Mouse (Mus musculus): ENCODE results near the gene Ctss. TPM values are rescaled to one million over a fixed set of nuclear protein-coding genes. Genes with fewer than 3 reads are reported as not detected.

Gene Ctss
- polyA plus RNA-seq, 1 experiment, result 7.3 TPM

- no peak for TF ChIP-seq CTCF (IDR thresholded peaks at IDR 0.05; ENCODE audit: borderline replicate concordance, extremely low read depth, insufficient read depth, insufficient read length)
- no peak for TF ChIP-seq POLR2A (IDR thresholded peaks at IDR 0.05; ENCODE audit: borderline replicate concordance, extremely low read depth, insufficient read depth, insufficient read length, poor library complexity, severe bottlenecking)
- DNase-seq (ENCODE audit: low read depth), result no peak
Measured at GRCm38 (mm10) chr3:95511611-95512180, 14.9 kb upstream of the Ctss start.

- DNase-seq (ENCODE audit: low read depth), result no peak
- no peak for TF ChIP-seq CTCF (IDR thresholded peaks at IDR 0.05; ENCODE audit: borderline replicate concordance, extremely low read depth, insufficient read depth, insufficient read length)
- TF ChIP-seq POLR2A (IDR thresholded peaks at IDR 0.05; ENCODE audit: borderline replicate concordance, extremely low read depth, insufficient read depth, insufficient read length, poor library complexity, severe bottlenecking), result no peak
Measured at GRCm38 (mm10) chr3:95516614-95517041, 10.0 kb upstream of the Ctss start.

- DNase-seq (ENCODE audit: low read depth), result peak; percentile 90
- no peak for TF ChIP-seq POLR2A (IDR thresholded peaks at IDR 0.05; ENCODE audit: borderline replicate concordance, extremely low read depth, insufficient read depth, insufficient read length, poor library complexity, severe bottlenecking)
- peak; percentile 93 for TF ChIP-seq CTCF (IDR thresholded peaks at IDR 0.05; ENCODE audit: borderline replicate concordance, extremely low read depth, insufficient read depth, insufficient read length)
Measured at GRCm38 (mm10) chr3:95517493-95517898, 9.1 kb upstream of the Ctss start.

- no peak for DNase-seq (ENCODE audit: low read depth)
- TF ChIP-seq POLR2A (IDR thresholded peaks at IDR 0.05; ENCODE audit: borderline replicate concordance, extremely low read depth, insufficient read depth, insufficient read length, poor library complexity, severe bottlenecking) (no peak), CTCF (IDR thresholded peaks at IDR 0.05; ENCODE audit: borderline replicate concordance, extremely low read depth, insufficient read depth, insufficient read length) (no peak)
Measured at GRCm38 (mm10) chr3:95518891-95519290, 7.7 kb upstream of the Ctss start.

- TF ChIP-seq CTCF (IDR thresholded peaks at IDR 0.05; ENCODE audit: borderline replicate concordance, extremely low read depth, insufficient read depth, insufficient read length) (no peak), POLR2A (IDR thresholded peaks at IDR 0.05; ENCODE audit: borderline replicate concordance, extremely low read depth, insufficient read depth, insufficient read length, poor library complexity, severe bottlenecking) (no peak)
- DNase-seq (ENCODE audit: low read depth), result no peak
Measured at GRCm38 (mm10) chr3:95519315-95519714, 7.3 kb upstream of the Ctss start.

GRCm38 (mm10) chr3:95520100-95520499 is 6.5 kb upstream of the Ctss start:
- TF ChIP-seq CTCF (IDR thresholded peaks at IDR 0.05; ENCODE audit: borderline replicate concordance, extremely low read depth, insufficient read depth, insufficient read length), result no peak
- TF ChIP-seq POLR2A (IDR thresholded peaks at IDR 0.05; ENCODE audit: borderline replicate concordance, extremely low read depth, insufficient read depth, insufficient read length, poor library complexity, severe bottlenecking), result no peak
- DNase-seq (ENCODE audit: low read depth), result no peak

GRCm38 (mm10) chr3:95521168-95521567 is 5.4 kb upstream of the Ctss start:
- DNase-seq (ENCODE audit: low read depth), result no peak
- TF ChIP-seq CTCF (IDR thresholded peaks at IDR 0.05; ENCODE audit: borderline replicate concordance, extremely low read depth, insufficient read depth, insufficient read length), result no peak
- no peak for TF ChIP-seq POLR2A (IDR thresholded peaks at IDR 0.05; ENCODE audit: borderline replicate concordance, extremely low read depth, insufficient read depth, insufficient read length, poor library complexity, severe bottlenecking)

GRCm38 (mm10) chr3:95523662-95524061 is 2.9 kb upstream of the Ctss start:
- no peak for DNase-seq (ENCODE audit: low read depth)
- TF ChIP-seq CTCF (IDR thresholded peaks at IDR 0.05; ENCODE audit: borderline replicate concordance, extremely low read depth, insufficient read depth, insufficient read length) (no peak), POLR2A (IDR thresholded peaks at IDR 0.05; ENCODE audit: borderline replicate concordance, extremely low read depth, insufficient read depth, insufficient read length, poor library complexity, severe bottlenecking) (no peak)

GRCm38 (mm10) chr3:95524673-95525072 is 1.9 kb upstream of the Ctss start:
- TF ChIP-seq CTCF (IDR thresholded peaks at IDR 0.05; ENCODE audit: borderline replicate concordance, extremely low read depth, insufficient read depth, insufficient read length) (no peak), POLR2A (IDR thresholded peaks at IDR 0.05; ENCODE audit: borderline replicate concordance, extremely low read depth, insufficient read depth, insufficient read length, poor library complexity, severe bottlenecking) (no peak)
- no peak for DNase-seq (ENCODE audit: low read depth)

- DNase-seq (ENCODE audit: low read depth), result no peak
- TF ChIP-seq CTCF (IDR thresholded peaks at IDR 0.05; ENCODE audit: borderline replicate concordance, extremely low read depth, insufficient read depth, insufficient read length) (no peak), POLR2A (IDR thresholded peaks at IDR 0.05; ENCODE audit: borderline replicate concordance, extremely low read depth, insufficient read depth, insufficient read length, poor library complexity, severe bottlenecking) (no peak)
Measured at GRCm38 (mm10) chr3:95526111-95526510, 475 bp upstream of the Ctss start.

- no peak for TF ChIP-seq POLR2A (IDR thresholded peaks at IDR 0.05; ENCODE audit: borderline replicate concordance, extremely low read depth, insufficient read depth, insufficient read length, poor library complexity, severe bottlenecking)
- no peak for TF ChIP-seq CTCF (IDR thresholded peaks at IDR 0.05; ENCODE audit: borderline replicate concordance, extremely low read depth, insufficient read depth, insufficient read length)
- no peak for DNase-seq (ENCODE audit: low read depth)
Measured at GRCm38 (mm10) chr3:95529814-95530213, 3.2 kb downstream of the Ctss start.

- no peak for DNase-seq (ENCODE audit: low read depth)
- TF ChIP-seq POLR2A (IDR thresholded peaks at IDR 0.05; ENCODE audit: borderline replicate concordance, extremely low read depth, insufficient read depth, insufficient read length, poor library complexity, severe bottlenecking) (no peak), CTCF (IDR thresholded peaks at IDR 0.05; ENCODE audit: borderline replicate concordance, extremely low read depth, insufficient read depth, insufficient read length) (no peak)
Measured at GRCm38 (mm10) chr3:95531025-95531424, 4.4 kb downstream of the Ctss start.
